Mouse (Mus musculus): ENCODE measurements at regions not wholly inside any gene's neighbourhood (a gene's known extent, or its start where the extent isn't known, plus 50 kb on each side); places are given as distances from the start of the nearest gene placed in this dataset.
A peak's percentile ranks its signal among the peaks of the same experiment; 100 is the strongest.

- DNase-seq: no peak
- intact Hi-C loops (cut with DNase I): no loop called here
Measured at GRCm38 (mm10) chr6:135519438-135519803, 157.1 kb downstream of the Emp1 start.

DNA sequence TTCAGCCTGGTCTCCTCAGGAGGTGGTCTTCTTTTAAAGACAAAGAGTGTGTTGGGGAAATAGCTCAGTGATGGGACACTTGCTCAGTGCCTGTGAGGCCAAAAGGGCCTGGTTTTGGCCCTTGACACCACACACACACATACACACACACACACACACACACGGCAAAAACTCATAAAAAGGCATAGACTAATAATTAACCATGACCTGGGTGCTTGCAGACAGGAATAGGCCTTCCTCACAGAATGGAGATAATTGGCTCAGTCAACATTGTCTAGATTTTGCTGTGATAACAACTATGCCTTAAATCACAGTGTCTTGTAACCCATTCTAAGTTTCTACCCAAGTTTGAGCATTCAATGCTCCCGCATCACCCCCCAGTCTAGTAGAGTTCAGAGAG is 158.5 kb downstream of the Emp1 start:
- intact Hi-C loops (cut with DNase I): no loop called here
- no peak for DNase-seq

- DNase-seq: peak in 1 of 2 experiments; percentile 15
- intact Hi-C loops (cut with DNase I): loop anchor here (5.0 kb wide), 1 partner anchor 302 kb away; no protein-coding TSS in a partner anchor
Measured at GRCm38 (mm10) chr6:135524886-135525285, 162.5 kb downstream of the Emp1 start.

DNA sequence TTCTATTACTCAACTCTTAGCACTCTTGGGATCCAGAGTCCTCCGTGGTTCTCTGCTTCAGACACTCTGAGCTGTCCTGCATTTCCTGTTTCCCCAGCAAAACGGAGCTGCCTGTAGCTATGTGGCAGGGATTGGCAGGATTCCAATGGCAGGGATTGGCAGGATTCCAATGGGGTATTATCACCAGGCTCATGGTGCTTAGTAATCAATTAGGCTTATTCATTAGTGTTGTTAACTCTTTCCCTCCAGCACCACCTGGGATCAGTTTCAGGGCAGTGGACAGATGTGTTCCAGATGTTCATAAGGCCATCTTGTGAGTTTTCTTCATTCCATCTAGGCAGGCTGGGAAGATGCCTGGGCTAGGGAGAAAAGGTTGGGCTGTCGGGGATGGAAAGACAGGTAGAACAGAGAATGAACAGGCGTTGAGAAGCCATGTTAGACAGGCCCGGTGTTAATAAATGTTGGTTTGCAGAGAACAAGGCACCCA is 163.5 kb downstream of the Emp1 start:
- DNase-seq: no peak
- intact Hi-C loops (cut with DNase I): loop anchor here (5.0 kb wide), 1 partner anchor 301 kb away; no protein-coding TSS in a partner anchor

DNA sequence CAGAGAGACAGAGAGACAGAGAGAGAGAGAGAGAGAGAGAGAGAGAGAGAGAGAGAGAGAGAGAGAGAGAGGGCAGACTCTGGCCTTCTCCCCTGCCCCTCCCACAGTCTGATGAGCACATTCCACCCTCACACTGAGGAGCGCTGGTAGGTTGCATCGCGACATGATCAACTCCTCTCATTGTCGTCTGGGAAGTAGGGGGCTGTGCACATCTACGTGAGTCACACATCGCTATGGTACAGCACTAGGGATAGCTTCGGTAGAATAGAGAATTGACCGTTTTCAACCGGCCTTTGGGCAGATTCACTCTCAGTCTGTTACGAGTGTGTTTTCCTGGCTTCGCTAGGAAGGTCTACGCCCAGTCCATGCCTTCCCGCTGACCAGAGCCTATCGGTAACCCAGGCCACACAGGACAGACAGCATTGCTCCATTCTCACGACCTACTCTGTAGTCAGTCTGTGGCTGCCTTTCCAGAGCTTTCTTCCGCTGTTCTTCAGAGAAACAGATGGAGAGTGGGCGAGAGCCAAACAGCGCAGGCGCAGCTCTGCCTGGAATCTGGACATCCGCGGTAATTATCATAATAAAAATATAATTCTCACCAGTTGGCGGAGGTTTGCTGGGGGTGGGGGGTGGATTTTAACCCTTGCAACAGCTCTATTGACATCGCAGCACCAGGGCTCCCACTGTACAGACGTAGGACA is 164.3 kb downstream of the Emp1 start:
- intact Hi-C loops (cut with DNase I): loop anchor here (5.0 kb wide), 1 partner anchor 301 kb away; no protein-coding TSS in a partner anchor
- peak; percentile 20 to 35 for DNase-seq

- peak in 1 of 2 experiments; percentile 0 for DNase-seq
- intact Hi-C loops (cut with DNase I): loop anchor here (5.0 kb wide), 1 partner anchor 299 kb away; no protein-coding TSS in a partner anchor
Measured at GRCm38 (mm10) chr6:135527879-135528278, 165.5 kb downstream of the Emp1 start.

DNA sequence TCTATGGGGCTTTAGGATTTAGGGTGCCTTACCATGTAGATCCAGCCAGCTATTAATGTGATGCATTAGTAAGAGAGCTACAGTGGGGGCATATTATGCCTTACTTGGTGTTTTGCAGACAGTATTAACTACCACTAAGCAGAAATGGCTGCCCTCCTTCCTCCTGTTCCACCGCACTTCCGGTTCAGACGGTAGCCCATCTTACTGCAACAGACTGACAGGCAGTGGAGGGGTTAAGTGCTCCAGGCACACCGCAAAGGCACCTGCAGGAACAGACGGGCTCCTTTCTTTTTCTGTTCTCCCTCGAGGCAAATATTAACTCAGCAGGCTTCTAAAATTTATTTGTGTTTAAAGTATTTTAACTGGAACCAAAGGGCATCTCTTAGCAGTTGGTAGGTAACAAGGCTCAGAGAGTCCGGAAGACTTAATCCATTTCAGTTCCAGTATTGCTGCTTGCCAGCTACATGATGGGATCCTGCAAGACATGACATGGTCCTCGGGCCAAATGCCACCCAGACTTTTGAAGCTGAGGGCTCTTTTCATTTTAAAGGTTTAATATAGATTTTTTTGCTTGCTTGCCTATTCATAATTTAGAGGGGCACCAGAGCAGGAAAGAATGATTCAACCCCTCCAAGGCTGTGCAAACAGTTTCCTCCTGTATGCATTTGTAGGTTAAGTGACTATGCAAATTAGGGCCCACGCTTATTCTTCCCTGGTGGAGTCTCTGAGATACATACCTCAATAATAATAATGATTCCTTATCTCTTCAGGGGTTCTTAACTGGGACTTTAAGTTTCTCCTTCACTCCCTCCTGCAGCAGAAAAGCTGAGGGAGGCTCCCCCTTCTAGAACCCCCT is 177.7 kb downstream of the Emp1 start:
- intact Hi-C loops (cut with DNase I): no loop called here
- DNase-seq: no peak

- intact Hi-C loops (cut with DNase I): no loop called here
- DNase-seq: no peak
Measured at GRCm38 (mm10) chr6:135541566-135541965, 179.2 kb downstream of the Emp1 start.

- DNase-seq: no peak
- intact Hi-C loops (cut with DNase I): no loop called here
Measured at GRCm38 (mm10) chr6:135542356-135542755, 180.0 kb downstream of the Emp1 start.

GRCm38 (mm10) chr6:135543390-135543789 is 181.0 kb downstream of the Emp1 start:
- intact Hi-C loops (cut with DNase I): no loop called here
- no peak for DNase-seq

DNA sequence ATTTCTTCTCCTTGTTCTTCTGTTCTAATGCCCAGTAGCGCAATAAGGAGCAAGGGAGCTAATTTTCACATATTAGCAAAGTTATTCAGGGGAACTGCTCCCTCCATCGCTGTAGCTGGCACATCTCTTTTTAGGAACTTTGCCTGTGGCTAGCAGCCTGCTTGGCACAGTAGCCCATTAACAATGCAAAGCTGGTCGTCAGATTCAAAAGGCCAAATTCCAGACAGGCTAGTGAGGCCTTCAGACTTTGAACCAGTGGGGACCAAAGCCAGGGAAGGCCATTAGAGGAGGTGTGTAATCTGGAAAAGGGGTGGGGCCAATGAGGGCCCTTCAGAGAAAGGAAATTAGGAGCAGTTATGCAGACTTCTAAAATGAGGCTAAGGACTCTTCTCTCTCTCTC is 181.5 kb downstream of the Emp1 start:
- DNase-seq: no peak

DNA sequence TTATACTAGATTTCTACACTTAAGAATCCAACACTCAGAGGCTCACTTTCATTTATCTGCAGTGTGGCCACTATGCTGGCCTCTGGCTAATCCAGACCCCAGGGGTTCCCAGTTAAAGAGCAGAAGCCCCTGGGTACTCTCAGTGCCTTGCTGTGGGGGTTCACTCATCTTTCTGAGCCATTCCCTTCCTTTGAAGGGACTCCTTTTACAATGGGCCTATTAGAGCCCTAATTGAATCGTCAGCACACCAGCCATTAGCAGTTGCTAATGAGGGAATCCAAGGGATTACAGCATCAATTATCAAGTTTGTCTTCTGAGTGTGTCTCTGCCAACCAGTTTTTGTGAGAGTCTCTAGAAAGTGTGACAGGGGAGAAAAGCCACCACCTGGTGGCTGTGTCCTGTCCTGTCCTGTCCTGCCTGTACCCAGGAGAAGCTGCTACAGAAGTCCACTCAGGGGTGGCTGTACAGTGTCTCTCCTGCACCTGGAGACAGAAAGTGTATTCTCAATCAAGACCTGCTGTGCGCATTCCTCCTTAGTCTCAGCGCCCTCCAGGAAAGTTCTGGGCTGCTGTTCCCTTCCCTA is 188.1 kb downstream of the Emp1 start:
- DNase-seq: no peak

More for the DNA sequence above, 181.5 kb downstream of the Emp1 start:
- intact Hi-C loops (cut with DNase I): no loop called here

DNA sequence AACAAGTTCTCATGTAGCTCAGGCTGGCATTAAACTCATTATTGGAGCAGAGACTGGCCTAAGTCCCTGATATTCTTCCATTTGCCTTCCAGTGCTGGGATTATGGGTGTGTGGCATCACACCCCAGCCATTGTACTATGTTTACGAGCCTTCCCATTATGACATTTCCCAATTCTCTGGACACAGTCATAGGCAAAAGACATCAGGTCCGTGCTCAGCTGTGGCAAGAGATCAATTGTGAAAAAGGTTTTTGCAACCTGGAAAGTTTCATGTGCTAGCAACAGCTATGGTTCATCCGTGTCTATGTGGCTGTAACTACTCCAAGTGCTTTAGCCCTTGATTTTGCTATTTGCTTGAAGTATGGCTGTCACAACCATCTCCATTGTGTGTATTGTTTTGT is 190.1 kb downstream of the Emp1 start:
- DNase-seq: no peak
- intact Hi-C loops (cut with DNase I): no loop called here

More for the DNA sequence above, 188.1 kb downstream of the Emp1 start:
- intact Hi-C loops (cut with DNase I): no loop called here

- DNase-seq: peak; percentile 90 to 94
- intact Hi-C loops (cut with DNase I): no loop called here
Measured at GRCm38 (mm10) chr6:135559501-135559907, 197.2 kb downstream of the Emp1 start.

DNA sequence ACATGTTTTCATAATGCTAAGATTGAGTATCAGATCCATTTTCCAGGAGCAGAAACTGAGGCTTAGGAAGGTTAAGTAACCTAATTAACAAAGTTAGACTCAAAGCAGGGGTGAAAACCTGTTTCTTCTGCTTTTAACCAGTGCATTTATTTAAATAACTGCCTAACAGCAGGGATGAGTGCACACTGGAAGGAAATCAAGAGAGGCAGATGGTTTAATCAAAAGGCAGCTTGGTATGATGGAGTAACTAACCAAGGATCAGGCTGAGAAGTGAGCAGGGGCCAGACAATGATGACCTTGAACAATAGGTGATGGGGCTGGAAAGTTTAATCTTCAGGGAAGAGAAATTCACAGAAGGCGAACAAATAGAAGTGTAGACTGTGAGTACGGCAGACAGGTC is 199.9 kb downstream of the Emp1 start:
- intact Hi-C loops (cut with DNase I): no loop called here
- no peak for DNase-seq

- DNase-seq: no peak
- intact Hi-C loops (cut with DNase I): no loop called here
Measured at GRCm38 (mm10) chr6:135563766-135564165, 201.4 kb downstream of the Emp1 start.

GRCm38 (mm10) chr6:135569086-135569485 is 206.7 kb downstream of the Emp1 start:
- intact Hi-C loops (cut with DNase I): no loop called here
- no peak for DNase-seq

GRCm38 (mm10) chr6:135575294-135575693 is 212.9 kb downstream of the Emp1 start:
- no peak for DNase-seq
- intact Hi-C loops (cut with DNase I): no loop called here

DNA sequence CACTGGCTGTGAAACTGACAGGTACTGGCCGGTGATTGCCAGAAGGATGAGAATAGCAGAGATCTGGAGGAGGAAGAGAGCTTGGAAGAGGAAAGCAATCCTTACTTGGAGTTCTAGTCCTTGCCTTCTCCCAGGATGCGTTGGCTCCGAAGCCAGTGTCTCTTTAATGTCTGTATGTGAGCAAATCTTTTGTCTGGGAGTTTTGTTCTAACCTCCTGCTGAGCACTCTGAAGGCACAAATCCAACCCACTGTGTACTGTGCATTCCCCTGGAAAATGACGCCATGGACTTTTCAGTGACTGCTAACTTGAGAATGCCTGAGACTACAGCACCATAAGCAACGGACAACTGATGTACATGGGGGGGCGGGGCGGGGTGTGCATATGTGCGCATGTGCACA is 216.4 kb downstream of the Emp1 start:
- intact Hi-C loops (cut with DNase I): no loop called here
- DNase-seq: no peak

- intact Hi-C loops (cut with DNase I): no loop called here
- DNase-seq: no peak
Measured at GRCm38 (mm10) chr6:135582567-135582966, 220.2 kb downstream of the Emp1 start.

DNA sequence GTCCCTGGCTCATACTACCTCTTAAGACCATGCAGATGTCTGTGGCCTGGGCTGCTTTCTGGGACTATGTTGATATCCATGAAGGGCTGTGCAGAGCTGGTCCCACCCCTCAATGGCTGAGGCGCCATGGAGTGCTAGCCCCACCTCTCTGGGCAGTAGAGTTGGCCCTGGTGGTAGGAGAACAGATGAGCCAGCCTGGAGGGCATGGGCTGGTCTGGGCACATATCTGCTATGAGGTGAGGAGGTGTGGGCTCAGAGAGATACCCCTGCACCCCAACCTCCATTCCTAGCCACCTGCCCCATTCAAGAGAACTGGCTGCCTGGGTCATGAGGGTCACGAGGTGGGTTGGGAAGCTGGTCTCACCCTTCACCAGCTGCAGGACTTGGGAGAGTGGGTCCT is 222.4 kb downstream of the Emp1 start:
- no peak for DNase-seq
- intact Hi-C loops (cut with DNase I): no loop called here

All from heart, postnatal 10 days (tissue).